Mouse (Mus musculus) CD8-positive naive resting alpha-beta T cell, adult 2 months (primary cell): ENCODE data around the gene Cdt1.

Source experiments
- DNase-seq, 2 experiments: peaks; one replicate each; pipeline ENCODE4 v3.0.0; 2022; ENCODE audit warnings: low read depth in 2 of 2, low spot score in 2 of 2

Cdt1 gene

GRCm38 (mm10) chr8:122548891-122549439 is 18.9 kb upstream of the Cdt1 start:
- no peak for DNase-seq

GRCm38 (mm10) chr8:122550234-122550994 is 17.4 kb upstream of the Cdt1 start:
- DNase-seq: no peak

GRCm38 (mm10) chr8:122550995-122551264 is 16.9 kb upstream of the Cdt1 start:
- DNase-seq: no peak

GRCm38 (mm10) chr8:122551265-122552051 is 16.4 kb upstream of the Cdt1 start, which contains the start of gene Piezo1:
Piezo1 (minus strand) TSS chr8:122551329.
- DNase-seq: peak; percentile 95 to 97

DNA sequence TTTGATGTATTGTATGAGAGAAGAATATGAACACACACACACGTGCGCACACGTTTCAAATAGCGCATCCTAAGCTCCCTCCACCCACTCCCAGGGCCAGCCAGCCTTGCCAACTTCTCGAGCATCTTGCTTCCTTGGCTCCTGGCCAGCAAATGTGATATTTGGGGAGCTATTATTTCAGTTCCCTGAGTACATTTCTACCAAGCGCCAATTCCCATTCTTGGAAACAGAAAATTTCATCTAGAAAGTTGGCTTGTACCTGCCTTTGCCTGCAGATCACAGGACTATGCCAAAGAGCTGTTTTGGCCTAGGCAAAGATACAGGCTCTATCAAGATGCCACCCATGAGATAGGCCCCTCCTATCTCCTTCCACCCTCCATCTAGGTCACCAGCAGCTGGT is 13.0 kb upstream of the Cdt1 start:
- DNase-seq: no peak

DNA sequence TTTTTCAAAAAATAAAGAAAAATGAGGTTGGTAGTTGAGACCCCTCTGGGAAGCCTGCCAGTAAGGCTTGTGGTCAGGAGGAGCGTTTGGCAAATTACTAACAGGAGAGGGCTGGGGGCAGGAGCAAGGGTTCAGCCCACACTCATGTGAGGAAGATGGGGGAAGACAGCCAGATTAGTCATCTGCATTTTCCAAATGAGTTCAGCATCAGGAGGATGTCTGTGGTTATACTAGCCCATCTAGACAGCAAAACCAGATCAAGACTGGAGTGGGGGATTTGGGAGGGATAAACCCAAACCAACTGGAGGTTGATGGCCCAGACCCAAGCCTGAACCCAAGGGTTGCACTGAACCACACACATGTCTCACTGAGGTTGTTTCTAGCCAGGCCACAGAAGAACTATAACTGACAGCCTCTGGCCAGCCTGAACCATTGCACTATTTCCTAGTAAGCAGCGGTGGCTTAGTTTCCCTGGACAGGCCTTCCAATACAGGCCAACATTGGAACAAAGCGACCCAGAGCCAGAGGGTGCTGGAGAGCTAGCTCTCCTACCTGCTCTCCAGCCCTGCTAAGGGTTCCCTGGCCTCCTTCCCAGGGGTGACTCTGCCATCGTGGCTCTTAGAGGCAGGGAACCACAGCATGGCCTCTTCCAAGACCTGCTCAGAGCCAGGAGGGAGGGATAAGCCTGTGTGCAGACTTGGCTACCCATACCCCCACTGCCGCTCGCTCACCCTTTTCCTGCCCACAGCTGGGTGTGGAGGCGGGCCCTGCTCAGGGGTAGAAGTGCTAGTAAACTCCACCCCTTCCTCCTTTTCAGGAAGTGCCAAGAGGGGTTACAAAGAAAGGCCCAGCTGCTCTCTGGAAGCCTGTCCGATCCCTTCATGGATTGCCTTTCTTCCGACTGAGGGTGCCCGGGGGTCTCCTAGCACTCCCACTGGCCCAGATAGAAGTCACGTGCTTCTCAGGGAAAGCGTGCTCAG is 11.5 kb upstream of the Cdt1 start:
- peak; percentile 70 to 72 for DNase-seq

GRCm38 (mm10) chr8:122557248-122558038 is 10.4 kb upstream of the Cdt1 start:
- DNase-seq: no peak

DNA sequence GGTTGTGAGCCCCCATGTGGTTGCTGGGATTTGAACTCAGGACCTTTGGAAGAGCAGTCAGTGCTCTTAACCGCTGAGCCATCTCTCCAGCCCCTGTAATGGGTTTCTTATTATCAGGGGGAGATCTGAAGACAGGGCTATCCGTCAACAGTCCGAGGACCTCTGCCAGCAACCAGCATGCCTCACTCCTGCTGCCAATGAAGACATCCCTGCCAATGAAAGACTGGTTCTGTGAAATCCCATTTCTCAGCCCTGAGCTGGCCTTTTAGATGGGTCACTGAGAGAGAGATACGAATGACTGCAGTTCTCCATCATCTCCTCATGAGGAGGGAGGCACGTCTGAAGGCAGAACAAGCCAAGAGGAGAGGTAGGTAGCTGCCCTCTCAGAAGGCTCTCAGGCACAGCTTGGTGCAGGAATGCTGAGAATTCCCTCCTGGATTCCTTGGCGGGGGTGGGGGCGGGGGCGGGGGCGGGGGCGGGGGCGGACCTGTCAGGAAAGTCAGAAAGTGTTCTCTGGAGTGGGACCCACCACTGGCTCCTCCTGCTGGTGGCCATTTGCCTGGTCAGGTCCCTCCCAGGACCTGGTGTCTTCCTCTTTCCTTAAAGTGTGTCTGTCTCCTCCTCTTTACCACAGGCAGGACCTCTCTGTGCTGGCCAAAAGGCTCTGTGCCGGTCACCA is 9.0 kb upstream of the Cdt1 start:
- no peak for DNase-seq

DNA sequence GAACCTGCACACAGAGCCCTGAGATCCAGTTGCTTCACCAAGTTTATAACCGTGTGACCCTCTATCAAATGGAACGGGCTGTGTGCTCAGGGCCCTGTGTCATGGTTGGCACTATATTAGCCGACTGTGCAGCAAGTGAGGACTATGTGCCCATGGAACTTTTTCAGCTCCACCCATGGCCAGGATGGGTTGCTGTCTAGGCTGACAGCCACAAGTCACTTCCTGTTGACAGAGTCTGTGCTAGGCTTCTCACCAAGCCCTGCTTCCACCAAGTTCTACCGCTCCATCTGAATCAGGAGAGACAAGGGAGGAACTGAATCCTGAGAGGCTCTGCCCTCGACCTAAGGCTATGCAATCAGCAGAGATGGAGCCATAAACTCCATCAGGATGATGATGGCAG is 6.6 kb upstream of the Cdt1 start:
- DNase-seq: peak; percentile 42 to 57

DNA sequence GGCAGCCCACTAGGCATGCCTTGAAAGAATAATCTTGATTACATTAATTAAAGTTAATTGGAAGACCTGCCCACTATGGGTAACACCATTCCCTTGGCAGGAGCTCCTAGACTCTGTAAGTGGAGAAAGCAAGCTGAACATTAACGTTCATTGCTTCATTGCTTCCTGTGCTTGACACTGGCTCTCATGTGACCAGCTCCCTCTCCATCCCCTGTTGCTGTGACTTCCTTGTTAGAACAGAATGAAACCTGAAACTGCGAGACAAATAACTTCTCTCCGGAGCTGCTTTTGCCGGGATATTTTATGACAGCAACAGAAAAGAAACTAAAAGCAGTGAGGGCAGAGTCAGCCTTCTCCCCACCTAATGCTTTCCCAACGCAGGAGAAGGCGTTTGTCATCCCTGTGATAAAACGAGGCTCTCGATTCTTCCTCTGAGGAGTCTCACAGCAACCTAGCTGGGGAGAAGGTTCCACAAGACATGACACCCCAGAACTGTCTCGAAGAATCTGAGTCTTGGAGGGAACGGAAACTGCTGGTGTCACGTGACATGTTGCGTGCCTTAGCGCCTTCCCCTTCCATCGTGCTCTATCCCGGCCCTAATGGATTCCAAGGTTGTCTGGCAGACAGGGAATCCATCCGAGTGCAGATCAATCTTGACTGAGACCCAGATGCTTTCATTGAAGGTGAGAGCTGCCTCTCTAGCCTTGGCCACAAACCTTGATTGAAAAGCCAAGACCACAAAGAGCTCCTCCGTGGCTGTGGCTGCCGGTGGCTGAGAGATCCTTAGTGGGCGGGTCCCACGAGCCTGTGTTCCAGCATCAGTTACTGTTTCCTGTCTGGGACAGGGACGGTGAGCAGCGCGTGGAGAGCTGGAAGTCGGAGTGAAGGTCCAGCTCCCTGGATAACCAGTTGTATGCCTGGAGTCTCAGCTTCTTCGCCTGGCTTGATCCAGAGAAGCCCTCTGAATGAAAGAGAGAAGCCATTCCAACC is 3.2 kb upstream of the Cdt1 start:
- no peak for DNase-seq

DNA sequence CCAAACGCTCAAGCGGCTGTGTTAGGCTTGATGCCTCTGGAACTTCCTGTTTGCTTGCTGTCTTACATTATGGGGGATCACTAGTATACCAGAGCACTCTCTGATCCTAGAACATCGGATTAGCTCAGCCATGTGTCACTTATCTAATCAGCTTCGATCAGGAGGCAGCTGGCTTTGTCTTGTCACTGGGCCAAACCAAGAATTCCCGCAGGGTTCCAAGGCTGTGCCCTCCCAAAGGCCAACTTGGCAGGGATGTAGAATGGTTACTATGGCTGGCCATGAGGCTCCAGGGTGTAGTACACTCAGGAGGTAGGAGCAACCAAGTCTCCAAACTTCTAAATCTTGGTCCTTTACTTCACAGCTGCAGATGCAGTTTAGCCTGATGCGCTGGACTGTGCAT is 1.0 kb upstream of the Cdt1 start:
- DNase-seq: no peak

- DNase-seq: peak; percentile 63 to 64
Measured at GRCm38 (mm10) chr8:122568109-122568504, 292 bp downstream of the Cdt1 start.

DNA sequence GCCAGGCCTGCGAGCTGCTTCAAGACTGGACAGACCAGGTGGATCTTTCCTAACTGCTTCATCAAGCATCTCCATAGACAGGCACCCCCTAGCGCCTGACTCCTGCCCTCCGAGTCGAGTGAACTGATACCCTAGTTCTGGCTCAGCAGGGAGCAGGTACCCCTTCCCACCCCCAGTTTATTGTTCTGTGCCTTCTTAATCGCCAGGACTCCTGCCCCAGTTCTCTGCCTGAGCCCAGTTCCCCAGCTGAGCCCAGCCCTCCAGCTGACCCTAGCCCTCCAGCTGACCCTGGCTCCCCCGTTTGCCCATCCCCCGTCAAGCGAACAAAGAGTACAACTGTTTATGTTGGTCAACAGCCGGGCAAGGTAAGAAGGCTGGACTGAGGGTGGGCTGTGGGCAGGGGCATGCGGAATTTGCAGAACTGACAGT is 1.1 kb downstream of the Cdt1 start:
- DNase-seq: no peak

GRCm38 (mm10) chr8:122569329-122569728 is 1.5 kb downstream of the Cdt1 start:
- no peak for DNase-seq

GRCm38 (mm10) chr8:122569996-122570395 is 2.2 kb downstream of the Cdt1 start:
- no peak for DNase-seq

DNA sequence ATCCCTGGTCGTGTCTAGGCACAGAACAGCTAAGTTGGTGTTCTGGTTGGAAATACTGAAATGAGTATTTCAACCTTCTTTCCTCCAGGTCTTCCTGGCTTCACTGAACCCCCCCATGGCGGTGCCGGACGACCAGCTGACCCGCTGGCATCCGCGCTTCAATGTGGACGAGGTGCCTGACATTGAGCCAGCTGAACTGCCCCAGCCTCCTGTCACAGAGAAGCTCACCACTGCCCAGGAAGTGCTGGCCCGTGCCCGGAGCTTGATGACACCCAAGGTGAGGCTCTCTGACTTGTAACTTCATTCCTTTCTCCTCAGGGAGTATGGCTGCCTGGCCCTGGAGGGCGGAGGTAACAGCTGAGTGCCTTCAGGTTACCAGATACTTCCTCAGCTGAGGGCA is 3.3 kb downstream of the Cdt1 start:
- DNase-seq: no peak

DNA sequence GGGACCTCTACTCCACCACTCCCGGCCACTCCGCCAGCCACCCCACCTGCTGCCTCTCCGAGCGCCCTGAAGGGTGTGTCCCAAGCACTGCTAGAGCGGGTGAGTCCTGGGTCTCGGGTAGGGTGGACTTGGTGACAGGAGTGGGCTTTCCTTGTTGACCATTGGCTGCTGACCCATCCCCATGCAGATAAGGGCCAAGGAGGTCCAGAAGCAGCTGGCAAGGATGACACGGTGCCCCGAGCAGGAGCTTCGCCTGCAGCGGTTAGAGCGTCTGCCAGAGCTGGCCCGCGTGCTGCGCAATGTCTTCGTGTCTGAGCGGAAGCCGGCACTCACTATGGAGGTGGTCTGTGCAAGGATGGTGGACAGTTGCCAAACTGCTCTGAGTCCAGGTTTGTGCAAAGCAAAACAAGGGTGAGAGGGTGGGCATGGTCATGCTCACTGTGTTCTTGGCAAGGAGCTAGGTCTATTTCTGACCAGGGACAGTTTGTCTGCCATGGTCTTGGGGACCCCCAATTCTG is 4.0 kb downstream of the Cdt1 start:
- DNase-seq: no peak

GRCm38 (mm10) chr8:122572751-122573150 is 4.9 kb downstream of the Cdt1 start:
- no peak for DNase-seq
